ENCODE assay signal across 8 mouse cellular contexts in the genomic region with DNA sequence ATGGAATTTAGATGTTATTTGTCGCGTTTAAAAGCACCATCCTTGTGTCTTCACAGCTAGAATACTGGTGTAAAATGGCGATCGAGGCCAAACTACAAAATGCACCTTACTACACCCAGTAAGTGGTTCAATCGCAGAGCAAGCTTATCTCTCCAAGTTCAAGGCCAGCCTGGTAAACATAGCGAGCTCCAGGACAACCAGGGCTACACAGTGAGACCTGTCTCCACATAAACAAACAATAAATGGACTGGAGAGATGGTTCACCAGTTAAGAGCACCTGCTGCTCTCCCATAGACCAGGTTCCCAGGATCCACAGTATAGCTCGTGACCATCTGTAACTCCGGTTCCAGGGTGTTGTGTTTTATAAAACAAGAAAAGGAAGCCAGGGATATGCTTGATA. TPM values are rescaled to one million over a fixed set of nuclear protein-coding genes. Genes with fewer than 3 reads are reported as not detected.
DNase-seq lines count a peak whose midpoint lies in the region; ATAC-seq lines count a peak whose summit lies in the region.

No protein-coding gene starts in this region.

- no peak for ATAC-seq in heart, embryonic 13.5 days (ENCODE audit: extremely low read depth, insufficient number of reproducible peaks, low FRiP score, low TSS enrichment)
- ATAC-seq in hindbrain, embryonic 13.5 days (ENCODE audit: low FRiP score): peak; percentile 41; the same call in 1 of the 2 replicates
- peak; percentile 31 for ATAC-seq in midbrain, embryonic 13.5 days

- no peak overlapping the region for H3K27ac ChIP-seq in heart, embryonic 13.5 days (replicated peaks)
- H3K27ac ChIP-seq in hindbrain, embryonic 13.5 days: no peak overlapping the region
- no peak overlapping the region for H3K27ac ChIP-seq in midbrain, embryonic 13.5 days

- no peaks in the 10 kb centered on the region for H3K27me3 ChIP-seq in heart, embryonic 13.5 days (replicated peaks)
- no peaks in the 10 kb centered on the region for H3K27me3 ChIP-seq in hindbrain, embryonic 13.5 days
- no peaks in the 10 kb centered on the region for H3K27me3 ChIP-seq in midbrain, embryonic 13.5 days

- WGBS in heart, embryonic 13.5 days: 59% methylated on average over 8 of the region's 8 CpGs
- WGBS in hindbrain, embryonic 13.5 days: 66% methylated on average over 8 of the region's 8 CpGs
- 58% methylated on average over 8 of the region's 8 CpGs for WGBS in midbrain, embryonic 13.5 days

- H3K4me2 ChIP-seq in heart, embryonic 13.5 days: peak overlapping the region; percentile 95
- H3K4me2 ChIP-seq in hindbrain, embryonic 13.5 days: peak overlapping the region; percentile 85
- H3K4me2 ChIP-seq in midbrain, embryonic 13.5 days (replicated peaks): peak overlapping the region; percentile 94

- DNase-seq in heart, postnatal 36 days: no peak
- peak; percentile 12 for DNase-seq in NIH3T3 (ENCODE audit: low read depth)
- DNase-seq in thymus, postnatal 14 days: no peak
- DNase-seq in right cerebral cortex, adult 18-20 months: no peak
- no peak for DNase-seq in layer of hippocampus, adult 11-12 months (ENCODE audit: low spot score)

- H3K4me1 ChIP-seq in heart, embryonic 13.5 days: peaks cover 11% of the 10 kb centered on the region
- peaks cover 17% of the 10 kb centered on the region for H3K4me1 ChIP-seq in hindbrain, embryonic 13.5 days (replicated peaks)
- H3K4me1 ChIP-seq in midbrain, embryonic 13.5 days (replicated peaks): peaks cover 12% of the 10 kb centered on the region

- peak overlapping the region; percentile 78 for H3K4me3 ChIP-seq in heart, embryonic 13.5 days
- H3K4me3 ChIP-seq in hindbrain, embryonic 13.5 days: peak overlapping the region; percentile 92
- peak overlapping the region; percentile 93 for H3K4me3 ChIP-seq in midbrain, embryonic 13.5 days (replicated peaks)

- H3K36me3 ChIP-seq in heart, embryonic 13.5 days: peaks cover 40% of the 10 kb centered on the region
- peaks cover 42% of the 10 kb centered on the region for H3K36me3 ChIP-seq in hindbrain, embryonic 13.5 days
- peaks cover 41% of the 10 kb centered on the region for H3K36me3 ChIP-seq in midbrain, embryonic 13.5 days

- intact Hi-C loops in heart, postnatal 36 days (cut with DNase I): no loop called here

- H3K9me3 ChIP-seq in heart, embryonic 13.5 days: no peaks in the 10 kb centered on the region
- no peaks in the 10 kb centered on the region for H3K9me3 ChIP-seq in hindbrain, embryonic 13.5 days
- H3K9me3 ChIP-seq in midbrain, embryonic 13.5 days: no peaks in the 10 kb centered on the region

- H3K9ac ChIP-seq in heart, embryonic 13.5 days: no peak overlapping the region
- no peak overlapping the region for H3K9ac ChIP-seq in hindbrain, embryonic 13.5 days
- no peak overlapping the region for H3K9ac ChIP-seq in midbrain, embryonic 13.5 days (replicated peaks)

RNA-seq across cellular contexts. Expression of a gene that starts 0.5 kb away (rescaled TPM):
- polyA plus RNA-seq in heart, embryonic 13.5 days (2015; fragmentation: Nextera tagmentation; extraction: Ambion mirVana): 18.6 and 20.3 TPM in 2 replicates
- total RNA-seq in heart, postnatal 36 days (2021): 10 to 100 TPM; 31.1 to 44.9 TPM
- polyA plus RNA-seq in hindbrain, embryonic 13.5 days (2015; fragmentation: Nextera tagmentation; extraction: Ambion mirVana): 39.9 and 44.9 TPM in 2 replicates
- 37.9 and 40.6 TPM in 2 replicates for polyA plus RNA-seq in midbrain, embryonic 13.5 days (2015; fragmentation: Nextera tagmentation; extraction: Ambion mirVana)

RNA-seq across cellular contexts. Expression of a gene that starts 48.1 kb away (rescaled TPM):
- polyA plus RNA-seq in heart, embryonic 13.5 days (2015; fragmentation: Nextera tagmentation; extraction: Ambion mirVana): 0.43 TPM in 1 of 2 replicates, not detected in the other
- total RNA-seq in heart, postnatal 36 days (2021): not detected
- polyA plus RNA-seq in hindbrain, embryonic 13.5 days (2015; fragmentation: Nextera tagmentation; extraction: Ambion mirVana): 3.5 and 4.8 TPM in 2 replicates
- 1.1 and 1.5 TPM in 2 replicates for polyA plus RNA-seq in midbrain, embryonic 13.5 days (2015; fragmentation: Nextera tagmentation; extraction: Ambion mirVana)

RNA-seq across cellular contexts. Expression of a gene that starts 49.4 kb away (rescaled TPM):
- polyA plus RNA-seq in heart, embryonic 13.5 days (2015; fragmentation: Nextera tagmentation; extraction: Ambion mirVana): 89.2 and 97.1 TPM in 2 replicates
- total RNA-seq in heart, postnatal 36 days (2021): 10 to 100 TPM; 63.0 to 67.5 TPM
- polyA plus RNA-seq in hindbrain, embryonic 13.5 days (2015; fragmentation: Nextera tagmentation; extraction: Ambion mirVana): 119 and 120 TPM in 2 replicates
- 131 and 135 TPM in 2 replicates for polyA plus RNA-seq in midbrain, embryonic 13.5 days (2015; fragmentation: Nextera tagmentation; extraction: Ambion mirVana)
